Mouse (Mus musculus): Measurements from ENCODE around the gene Cfap52.

Gene Cfap52

DNA sequence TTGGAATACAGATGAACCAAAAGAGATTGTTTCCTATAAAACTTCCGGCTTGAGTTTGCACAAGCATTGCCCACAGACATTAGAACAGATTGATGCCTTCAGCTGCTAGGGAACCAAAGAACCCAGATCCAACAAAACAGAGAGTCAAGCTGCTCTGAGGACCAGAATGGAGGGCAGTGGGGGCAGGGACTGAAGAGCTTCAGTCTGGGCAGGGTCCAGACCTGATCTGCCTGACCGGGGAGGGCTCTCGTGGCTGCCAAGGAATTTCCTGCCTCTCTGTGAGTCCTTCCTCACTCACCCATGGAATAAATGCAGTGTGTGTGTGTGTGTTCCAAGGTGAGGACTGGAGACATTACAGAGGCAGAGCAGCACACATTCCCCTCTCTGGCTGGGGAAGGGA is 17.2 kb downstream of the Cfap52 start:
- in situ Hi-C loops (cut with MboI; ENCODE audit: unreplicated experiment in 2 of 2), result loop anchor here in 1 of 2 experiments (25.0 kb wide), 1 partner anchor 1214 kb away; the partner anchor contains the start of gene Alox12b

DNA sequence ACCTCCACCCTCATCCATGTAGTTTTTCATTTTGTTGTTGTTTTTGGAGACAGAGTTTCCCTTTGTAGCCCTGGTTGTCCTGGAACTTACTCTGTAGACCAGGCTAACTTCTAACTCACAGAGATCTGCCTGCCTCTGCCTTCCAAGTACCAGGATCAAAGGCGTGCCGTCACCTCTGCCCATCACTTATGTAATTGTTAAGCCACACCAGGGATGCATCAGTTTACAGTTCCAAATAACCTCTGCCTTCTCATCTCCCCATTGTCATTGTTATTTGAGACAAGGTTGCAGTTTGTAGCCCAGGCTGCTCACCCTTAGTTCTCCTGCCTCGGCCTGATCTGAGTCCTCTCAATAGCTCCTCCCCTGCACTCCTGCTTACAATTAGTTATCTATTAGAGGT is 33.3 kb downstream of the Cfap52 start:
- in situ Hi-C loops (cut with MboI; ENCODE audit: unreplicated experiment in 2 of 2), result loop anchor here in 1 of 2 experiments (25.0 kb wide), 1 partner anchor 1230 kb away; the partner anchor contains the start of gene Alox12b

DNA sequence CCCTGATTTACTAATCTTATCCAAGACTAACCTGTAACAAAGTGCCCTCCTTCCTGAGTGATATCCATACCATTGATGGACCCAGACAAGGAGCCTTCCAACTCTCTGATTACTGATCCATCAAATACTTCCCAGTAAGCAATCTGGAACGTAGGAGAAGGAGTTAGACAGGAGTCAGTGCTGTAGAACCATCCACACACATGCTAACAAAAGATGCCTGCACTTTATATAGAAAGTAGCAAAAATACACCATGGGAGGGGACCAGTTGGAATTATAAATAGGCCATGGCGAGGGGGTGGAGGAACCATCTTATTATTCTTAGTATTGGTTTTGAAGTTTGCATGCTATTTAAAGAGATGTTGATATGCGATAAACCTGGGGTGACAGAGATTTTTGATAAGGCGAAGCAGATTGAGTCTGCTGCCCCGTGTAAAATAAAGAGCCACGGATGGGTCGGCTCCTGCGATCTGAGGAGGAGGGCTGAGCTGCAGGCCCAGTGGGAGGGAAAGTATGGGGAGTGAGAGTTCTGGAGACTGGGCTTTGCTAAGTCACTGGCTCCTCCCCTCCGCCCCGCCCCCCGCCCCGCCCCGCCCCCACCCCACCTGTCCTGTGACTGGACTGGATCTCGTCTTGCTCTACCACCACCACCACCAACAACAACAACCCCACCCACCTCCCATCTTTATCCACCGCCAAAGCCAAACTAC is 38.9 kb downstream of the Cfap52 start:
- in situ Hi-C loops (cut with MboI; ENCODE audit: unreplicated experiment in 2 of 2), result loop anchor here (10.0 to 25.0 kb wide), 2 partner anchors 112 to 1236 kb away; partner anchors contain the start of gene Alox12b (in 1 of the 2)

DNA sequence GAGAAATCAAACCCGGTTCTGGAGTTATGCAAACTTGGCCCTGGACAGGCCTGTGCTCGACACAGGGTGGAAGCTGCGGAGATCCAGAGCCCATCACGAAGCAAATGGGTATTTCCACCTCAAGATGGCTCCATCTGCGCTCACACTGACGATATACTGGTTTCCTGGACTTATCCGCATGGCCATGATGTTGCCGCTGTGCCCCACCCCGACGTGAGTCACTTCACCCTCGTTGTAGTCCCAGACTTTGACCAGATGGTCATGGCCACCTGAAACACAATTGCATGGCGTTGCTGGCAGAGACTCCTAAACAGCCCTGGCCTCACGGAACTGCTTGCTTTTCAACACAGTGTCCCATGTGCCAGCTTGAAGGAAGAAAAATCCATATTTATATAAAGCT is 40.5 kb downstream of the Cfap52 start:
- in situ Hi-C loops (cut with MboI; ENCODE audit: unreplicated experiment in 2 of 2), result loop anchor here (10.0 to 25.0 kb wide), 2 partner anchors 110 to 1237 kb away; partner anchors contain the start of gene Alox12b (in 1 of the 2)

DNA sequence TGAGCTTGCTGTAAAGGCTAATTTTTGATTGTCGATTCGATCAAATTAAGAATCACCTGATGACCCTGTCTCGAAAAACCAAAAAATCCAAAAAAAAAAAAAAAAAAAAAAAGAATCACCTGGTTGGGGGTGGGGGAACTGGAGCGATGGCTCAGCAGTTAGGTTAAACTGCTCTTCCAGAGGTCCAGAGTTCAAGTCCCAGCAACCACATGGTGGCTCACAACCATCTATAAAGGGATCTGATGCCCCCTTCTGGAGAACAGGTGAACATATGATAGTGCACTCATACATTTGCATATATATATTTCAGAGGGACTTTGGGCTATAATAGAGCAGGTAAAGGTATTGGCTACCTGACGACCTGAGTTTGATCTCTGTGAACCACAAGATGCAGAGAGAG is 41.7 kb downstream of the Cfap52 start:
- in situ Hi-C loops (cut with MboI; ENCODE audit: unreplicated experiment in 2 of 2), result loop anchor here in 1 of 2 experiments (10.0 kb wide), 1 partner anchor 109 kb away; no protein-coding TSS in a partner anchor

DNA sequence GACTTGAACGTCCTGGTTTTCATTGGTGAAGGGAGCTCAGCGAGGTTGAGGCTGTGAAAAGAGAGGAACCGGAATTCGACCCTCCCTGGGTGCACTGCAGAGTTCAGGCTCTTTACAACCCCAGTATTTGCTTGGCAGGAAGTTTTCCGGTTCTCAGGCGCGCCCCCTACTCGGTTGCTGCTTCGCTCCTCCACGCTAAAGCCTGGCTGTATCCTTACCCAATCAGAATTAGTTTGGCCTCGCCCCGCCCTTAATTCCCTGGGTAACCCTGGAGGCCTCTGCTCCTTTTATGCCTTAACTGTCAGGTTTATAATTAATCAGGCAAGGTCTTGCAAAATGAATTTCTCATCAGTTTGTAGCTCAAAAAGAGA is 42.7 kb downstream of the Cfap52 start:
- in situ Hi-C loops (cut with MboI; ENCODE audit: unreplicated experiment in 2 of 2), result loop anchor here in 1 of 2 experiments (10.0 kb wide), 1 partner anchor 108 kb away; no protein-coding TSS in a partner anchor

DNA sequence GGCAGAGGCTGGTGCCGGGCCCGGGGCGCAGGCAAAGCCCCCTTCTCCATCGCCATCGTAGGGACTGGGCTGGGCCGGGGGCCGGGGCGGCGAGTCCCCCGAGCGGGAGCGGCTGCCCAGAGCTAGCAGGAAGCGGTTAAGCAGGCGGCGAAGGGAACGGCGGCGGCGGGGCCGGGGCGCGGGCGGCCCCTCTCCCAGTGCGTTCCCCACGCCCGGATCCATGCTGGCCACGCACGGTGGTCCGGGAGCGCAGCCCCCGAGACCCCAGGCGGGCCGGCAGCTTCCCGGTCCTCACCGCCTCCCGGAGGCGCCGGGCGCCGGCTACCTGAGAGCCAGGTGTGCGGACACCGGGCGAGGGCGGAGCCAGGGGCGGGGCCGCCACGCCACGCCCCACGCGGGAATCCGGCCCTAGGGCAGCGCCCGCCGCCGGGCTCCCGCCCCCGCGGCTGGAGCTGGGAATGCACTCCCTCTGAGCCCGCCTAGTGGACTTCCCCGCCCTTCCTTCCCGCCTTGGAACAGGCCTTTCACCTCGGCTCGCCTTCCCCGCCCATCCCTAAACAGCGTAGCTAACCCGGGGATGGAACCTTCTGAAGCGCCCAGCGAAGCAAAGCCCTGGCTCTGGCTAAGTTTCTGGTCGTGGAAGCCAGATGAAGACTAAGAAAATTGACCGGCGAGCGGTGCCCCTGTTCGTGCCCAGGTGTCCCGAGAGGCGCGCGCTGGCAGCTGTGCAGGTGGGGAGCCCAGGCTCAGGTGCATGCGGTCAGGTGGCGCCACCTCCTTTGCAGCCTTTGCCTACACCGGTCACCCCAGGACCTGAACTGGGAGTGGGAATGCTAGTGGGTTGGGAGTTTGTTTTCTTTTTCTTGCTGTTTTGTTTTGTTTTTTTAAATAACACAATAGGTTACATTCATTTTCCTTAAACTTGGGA is 43.4 kb downstream of the Cfap52 start, which contains the start of gene Usp43:
Gene Usp43 (minus strand): TSS at position 327 of the 928 bp plus-strand sequence.
- in situ Hi-C loops (cut with MboI; ENCODE audit: unreplicated experiment in 2 of 2), result loop anchor here in 1 of 2 experiments (10.0 kb wide), 1 partner anchor 107 kb away; no protein-coding TSS in a partner anchor

DNA sequence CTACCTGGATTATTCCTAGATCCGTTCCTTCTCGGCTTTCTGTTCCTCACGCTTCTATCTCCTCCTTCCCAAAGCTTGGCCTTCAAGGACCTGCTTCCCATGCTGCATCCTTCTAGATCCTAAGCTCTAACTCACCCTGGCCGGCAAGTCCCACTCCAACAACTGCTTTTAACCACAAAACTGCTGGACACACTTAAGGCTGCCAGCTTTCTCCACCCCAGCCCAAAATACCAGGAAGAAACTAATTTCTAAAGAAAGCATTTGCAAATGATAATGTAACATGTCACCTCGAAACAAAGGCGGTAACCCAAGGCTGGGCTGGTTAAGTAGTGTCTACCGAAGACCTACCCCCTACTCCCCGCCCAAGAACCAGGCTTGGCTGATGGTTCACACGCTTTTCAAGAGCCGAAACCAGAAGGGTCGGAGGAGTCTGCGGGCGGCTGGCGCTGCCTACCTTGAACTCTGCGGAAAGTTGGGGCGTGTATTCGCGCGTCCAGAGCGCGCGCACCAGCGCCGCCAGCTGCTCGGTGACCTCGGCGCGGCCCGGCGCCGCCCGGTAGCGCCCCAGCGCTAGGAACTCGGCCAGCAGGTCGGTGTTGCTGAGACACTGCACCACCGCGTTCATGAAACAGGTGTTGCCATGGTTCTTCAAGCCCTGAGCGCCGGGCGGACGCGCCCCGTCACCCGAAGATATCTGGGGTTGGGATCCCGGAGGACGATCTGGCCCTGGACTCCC is 44.2 kb downstream of the Cfap52 start:
- in situ Hi-C loops (cut with MboI; ENCODE audit: unreplicated experiment in 2 of 2), result loop anchor here in 1 of 2 experiments (10.0 kb wide), 1 partner anchor 106 kb away; no protein-coding TSS in a partner anchor

DNA sequence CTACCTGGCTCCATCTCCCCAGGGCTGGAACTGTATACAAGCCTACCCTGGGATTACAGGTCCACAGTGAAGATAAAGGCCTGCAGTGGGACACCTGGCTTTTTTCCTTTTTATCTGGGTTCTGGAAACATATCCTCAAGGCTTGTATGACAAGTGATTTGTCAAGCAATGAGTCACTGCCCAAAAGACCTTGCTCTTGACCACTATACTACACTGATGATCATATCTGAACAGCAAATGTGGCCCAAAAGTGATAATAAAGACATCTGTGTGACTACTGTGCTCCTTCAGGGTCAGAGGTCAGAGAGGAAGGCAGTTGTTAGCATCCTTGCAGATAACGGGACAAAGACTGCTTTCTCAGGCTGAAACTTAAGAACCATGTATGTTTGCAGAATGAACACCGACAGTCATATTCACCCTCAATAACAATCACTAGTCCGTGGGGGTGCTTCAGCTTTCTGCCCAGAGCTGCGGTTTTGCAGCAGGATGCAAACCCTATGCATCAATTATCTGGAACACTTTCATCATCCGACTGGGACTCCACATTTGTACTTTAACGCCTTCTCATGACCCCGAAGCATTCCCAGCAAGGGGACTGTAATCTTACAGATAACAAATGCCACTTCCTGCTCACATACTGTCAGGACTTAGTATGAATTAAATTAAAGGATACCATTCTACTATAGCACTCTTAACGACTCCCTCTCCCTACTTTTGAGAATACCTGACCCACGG is 45.1 kb downstream of the Cfap52 start:
- in situ Hi-C loops (cut with MboI; ENCODE audit: unreplicated experiment in 2 of 2), result loop anchor here in 1 of 2 experiments (10.0 kb wide), 1 partner anchor 106 kb away; no protein-coding TSS in a partner anchor

DNA sequence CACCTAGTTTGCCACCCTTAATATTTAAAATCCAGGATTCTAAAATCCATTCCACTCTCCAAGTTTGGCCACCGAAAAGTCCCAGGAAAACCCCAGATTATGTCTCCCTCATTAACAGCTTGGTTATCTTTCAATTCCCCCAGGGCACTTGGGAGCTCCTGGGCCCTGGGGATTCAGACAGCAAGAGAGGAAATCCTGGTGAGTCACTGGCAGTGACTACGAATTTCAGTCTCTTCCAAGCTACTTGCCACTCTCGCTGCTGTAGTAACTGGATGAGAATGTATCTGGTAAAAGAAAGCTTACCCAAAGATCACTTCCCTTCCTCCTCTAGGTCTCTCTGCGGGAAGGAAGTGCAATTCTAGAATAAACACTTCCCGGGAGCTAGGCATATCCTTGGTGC is 45.9 kb downstream of the Cfap52 start:
- in situ Hi-C loops (cut with MboI; ENCODE audit: unreplicated experiment in 2 of 2), result no loop called here

DNA sequence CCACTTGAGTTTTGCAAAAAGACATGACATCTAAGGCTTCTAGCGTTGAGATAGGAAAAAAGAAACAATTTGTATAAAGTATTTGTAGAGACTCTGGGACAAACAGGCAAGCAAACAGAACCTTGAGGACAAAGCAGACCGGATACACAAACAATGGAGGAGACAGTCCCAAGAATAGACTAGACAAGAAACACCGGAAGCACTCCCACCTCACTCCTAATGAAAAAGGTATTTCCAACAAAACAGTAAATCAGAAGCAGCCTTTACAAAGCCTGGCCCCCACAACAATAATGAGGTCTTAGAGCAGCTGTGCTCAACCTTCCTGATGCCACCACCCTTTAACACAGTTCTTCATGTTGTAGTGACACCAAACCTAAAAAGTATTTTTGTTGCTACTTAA is 48.3 kb downstream of the Cfap52 start:
- in situ Hi-C loops (cut with MboI; ENCODE audit: unreplicated experiment in 2 of 2), result no loop called here

DNA sequence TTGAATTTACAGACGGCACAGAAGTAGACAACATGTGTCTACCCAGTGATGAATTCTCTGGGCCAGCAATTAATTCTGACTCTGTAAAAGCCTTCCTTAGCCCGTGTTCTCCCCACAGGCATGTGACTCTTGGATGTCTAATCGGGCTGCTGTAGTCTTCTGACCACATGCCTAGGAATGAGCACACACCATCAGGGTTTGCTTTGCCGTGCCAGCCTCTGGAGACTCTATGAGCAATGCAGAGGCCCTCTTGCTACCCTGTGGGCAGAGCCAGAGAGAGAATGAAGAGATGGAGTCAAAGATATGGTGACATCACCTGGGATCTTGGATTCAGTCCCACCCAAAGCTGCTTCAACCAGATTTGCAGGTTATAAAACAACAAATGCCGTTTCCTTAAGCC is 54.4 kb downstream of the Cfap52 start:
- in situ Hi-C loops (cut with MboI; ENCODE audit: unreplicated experiment in 2 of 2), result no loop called here

DNA sequence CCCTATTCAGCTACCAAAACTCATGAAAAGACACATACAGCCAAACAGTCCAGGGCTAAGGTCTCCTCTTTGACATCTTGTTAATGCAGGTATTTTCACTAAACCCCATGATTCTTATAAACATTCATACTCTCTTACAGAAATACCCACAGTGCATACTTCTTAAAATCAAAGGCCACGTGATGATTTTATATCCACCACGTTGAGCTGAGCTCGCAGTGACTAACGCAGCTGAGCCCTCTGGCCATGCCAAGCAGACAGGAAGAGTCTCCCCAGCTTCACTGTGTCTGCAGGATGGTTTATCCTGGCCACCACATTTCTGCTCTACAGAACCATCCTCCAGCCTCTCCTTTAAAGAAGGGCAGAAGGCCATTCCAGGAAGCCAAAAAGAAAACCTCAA is 61.7 kb downstream of the Cfap52 start:
- in situ Hi-C loops (cut with MboI; ENCODE audit: unreplicated experiment in 2 of 2), result no loop called here

DNA sequence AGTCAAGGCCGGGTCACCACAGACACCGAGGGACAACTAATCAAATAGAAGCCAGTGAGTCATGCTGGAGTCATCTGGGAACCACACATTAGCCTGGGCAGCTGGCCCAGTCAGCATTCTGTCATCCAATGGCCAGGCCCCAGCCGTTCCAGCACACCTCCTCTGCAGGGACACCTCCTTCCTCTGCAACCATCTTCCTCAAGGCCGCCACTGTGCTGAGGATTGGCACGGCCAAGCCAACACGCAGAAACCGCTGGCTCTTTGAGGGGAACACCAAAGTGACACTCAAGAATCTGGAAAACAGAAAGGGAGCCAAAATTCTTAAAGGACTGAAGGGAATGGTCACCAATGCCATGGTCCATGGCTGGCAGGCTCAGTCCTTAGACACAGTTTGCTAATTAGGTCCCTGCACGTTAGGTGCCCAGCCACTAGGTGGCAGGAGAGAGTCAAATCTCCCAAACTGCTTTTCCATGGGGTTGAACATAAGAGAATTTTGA is 68.3 kb downstream of the Cfap52 start:
- in situ Hi-C loops (cut with MboI; ENCODE audit: unreplicated experiment in 2 of 2), result loop anchor here (5.0 kb wide), 1 partner anchor 510 kb away; no protein-coding TSS in a partner anchor

DNA sequence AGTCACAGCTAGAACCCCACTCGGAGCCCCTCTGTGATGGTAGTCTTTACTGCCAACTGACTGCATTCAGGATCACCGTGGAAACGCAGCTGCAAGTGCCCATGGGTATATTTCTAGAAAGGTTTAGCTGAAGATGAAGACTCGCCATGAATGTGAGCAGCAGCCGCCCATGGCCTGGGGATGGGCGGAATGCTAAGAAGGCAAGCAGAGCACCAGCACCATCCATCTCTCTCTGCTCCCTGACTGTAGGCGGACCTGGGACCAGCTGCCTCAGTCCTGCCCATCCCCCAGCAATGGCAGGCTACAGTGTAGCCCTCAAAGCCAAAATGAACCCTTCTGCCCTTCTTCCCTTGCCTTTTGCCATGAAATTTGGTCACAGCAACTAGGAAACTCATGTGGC is 69.8 kb downstream of the Cfap52 start:
- in situ Hi-C loops (cut with MboI; ENCODE audit: unreplicated experiment in 2 of 2), result loop anchor here (5.0 kb wide), 1 partner anchor 512 kb away; no protein-coding TSS in a partner anchor

DNA sequence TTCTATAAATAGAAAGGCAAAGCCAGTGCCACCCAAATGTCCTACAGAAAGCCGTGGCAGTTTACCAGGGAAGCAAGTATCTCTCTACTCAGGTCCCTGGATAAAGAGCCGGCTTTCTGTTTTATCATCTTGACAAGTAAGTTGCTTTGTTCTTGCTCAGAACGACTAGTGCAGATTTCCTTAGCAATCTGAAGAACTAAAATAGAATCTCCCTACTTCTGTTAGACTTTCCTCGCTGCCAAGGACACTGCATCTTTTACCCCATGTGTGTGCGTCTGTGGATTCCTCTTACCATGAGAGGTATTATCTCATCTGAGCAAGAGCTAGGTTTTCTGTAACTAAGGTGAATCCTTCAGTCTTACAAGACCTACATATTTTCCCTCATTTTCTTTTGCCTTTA is 76.9 kb downstream of the Cfap52 start:
- in situ Hi-C loops (cut with MboI; ENCODE audit: unreplicated experiment in 2 of 2), result no loop called here

DNA sequence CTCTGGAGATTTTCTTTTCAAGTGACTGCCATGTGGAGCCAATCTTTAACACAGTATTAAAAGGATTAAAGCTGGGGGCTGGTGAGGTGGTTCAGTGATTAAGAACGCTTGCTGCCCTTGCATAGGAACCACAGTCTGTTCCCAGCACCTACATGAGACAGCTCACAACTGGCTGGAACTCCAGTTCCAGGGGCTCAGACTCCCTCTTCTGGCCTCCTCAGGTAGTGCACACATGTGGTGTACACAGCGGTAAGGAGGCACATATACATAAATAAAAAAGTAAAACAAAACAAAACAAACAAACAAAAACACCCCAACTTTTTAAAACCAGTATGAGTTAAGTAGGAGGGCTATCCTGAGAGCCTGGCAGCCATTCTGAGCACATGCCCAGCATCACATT is 79.5 kb downstream of the Cfap52 start:
- in situ Hi-C loops (cut with MboI; ENCODE audit: unreplicated experiment in 2 of 2), result no loop called here
